Mouse (Mus musculus): ENCODE measurements at regions not wholly inside any gene's neighbourhood (a gene's known extent, or its start where the extent isn't known, plus 50 kb on each side); places are given as distances from the start of the nearest gene placed in this dataset.

DNA sequence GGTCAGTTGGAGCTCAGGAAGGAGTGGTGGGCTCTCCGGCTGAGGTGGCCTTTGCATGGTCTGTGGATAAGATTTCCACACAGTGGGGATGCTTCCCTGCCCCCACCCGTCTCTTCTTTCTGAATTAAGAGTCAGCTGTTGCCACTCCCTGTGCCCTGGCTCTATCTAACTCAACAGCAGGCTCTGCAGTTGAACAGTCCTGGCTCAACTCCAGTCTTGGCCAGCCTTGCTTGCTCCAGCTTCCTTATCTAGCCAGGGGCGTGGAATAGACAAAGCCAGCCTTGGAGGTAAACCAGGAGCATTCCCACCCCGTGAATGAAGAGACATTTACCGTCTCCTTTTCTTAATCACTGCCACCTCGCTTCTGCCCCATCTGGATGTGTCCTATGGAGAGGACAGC, 89.7 kb downstream of the Mn1 start:
- 25% methylated on average over 6 of the region's 6 CpGs for WGBS
- no peak overlapping the region for H3K4me3 ChIP-seq
- no peak for DNase-seq (ENCODE audit: low spot score)
- peaks cover 46% of the 10 kb centered on the region for H3K4me1 ChIP-seq
- H3K9me3 ChIP-seq, result no peaks in the 10 kb centered on the region
- peak overlapping the region; percentile 79 for H3K27ac ChIP-seq
- no peaks in the 10 kb centered on the region for H3K36me3 ChIP-seq
- peaks cover 24% of the 10 kb centered on the region for H3K27me3 ChIP-seq (ENCODE audit: insufficient read depth, poor library complexity, severe bottlenecking)

DNA sequence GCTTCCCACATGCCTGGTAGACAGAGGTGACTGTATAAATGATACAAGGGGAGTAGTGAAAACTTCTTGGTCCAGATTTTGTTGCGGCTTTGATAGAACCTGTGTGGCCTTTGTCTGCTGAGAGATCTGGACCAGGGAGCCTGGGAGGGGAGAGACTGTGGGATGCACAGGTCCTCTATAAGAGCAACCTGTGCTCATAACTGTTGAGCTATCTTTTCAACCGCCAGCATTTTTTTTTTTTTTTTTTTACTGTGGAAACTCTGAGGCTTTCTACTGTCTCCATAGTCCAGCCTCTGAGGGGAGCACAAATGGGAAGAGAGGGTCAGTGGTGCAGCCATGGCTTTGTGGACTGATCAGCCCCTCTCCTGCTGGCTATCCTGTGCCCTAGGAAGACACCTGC, 90.2 kb downstream of the Mn1 start:
- Histone ChIP-seq H3K27me3 (ENCODE audit: insufficient read depth, poor library complexity, severe bottlenecking) (peaks cover 24% of the 10 kb centered on the region), H3K4me1 (peaks cover 48% of the 10 kb centered on the region), H3K4me3 (no peak overlapping the region), H3K36me3 (no peaks in the 10 kb centered on the region), H3K27ac (peak overlapping the region; percentile 79), H3K9me3 (no peaks in the 10 kb centered on the region)
- 80% methylated on average over 2 of the region's 2 CpGs for WGBS
- DNase-seq (ENCODE audit: low spot score), result no peak

GRCm38 (mm10) chr5:111509014-111509561, 91.9 kb downstream of the Mn1 start:
- DNase-seq (ENCODE audit: low spot score), result peak; percentile 82
- Histone ChIP-seq H3K27me3 (ENCODE audit: insufficient read depth, poor library complexity, severe bottlenecking) (peaks cover 36% of the 10 kb centered on the region), H3K36me3 (no peaks in the 10 kb centered on the region), H3K4me3 (peak overlapping the region; percentile 49), H3K4me1 (peaks cover 62% of the 10 kb centered on the region), H3K27ac (peak overlapping the region; percentile 82), H3K9me3 (no peaks in the 10 kb centered on the region)
- WGBS, result 1% methylated on average over 21 of the region's 21 CpGs

GRCm38 (mm10) chr5:111509575-111510057, 92.5 kb downstream of the Mn1 start:
- WGBS, result 5% methylated on average over 9 of the region's 9 CpGs
- DNase-seq (ENCODE audit: low spot score), result no peak
- H3K27me3 ChIP-seq (ENCODE audit: insufficient read depth, poor library complexity, severe bottlenecking), result peaks cover 32% of the 10 kb centered on the region
- H3K27ac ChIP-seq, result peak overlapping the region; percentile 82
- peaks cover 65% of the 10 kb centered on the region for H3K4me1 ChIP-seq
- no peaks in the 10 kb centered on the region for H3K36me3 ChIP-seq
- H3K4me3 ChIP-seq, result peak overlapping the region; percentile 49
- H3K9me3 ChIP-seq, result no peaks in the 10 kb centered on the region

GRCm38 (mm10) chr5:111510183-111510878, 93.2 kb downstream of the Mn1 start:
- H3K4me1 ChIP-seq, result peaks cover 65% of the 10 kb centered on the region
- no peak for DNase-seq (ENCODE audit: low spot score)
- no peaks in the 10 kb centered on the region for H3K36me3 ChIP-seq
- 55% methylated on average over 5 of the region's 5 CpGs for WGBS
- peak overlapping the region; percentile 49; the same call in 1 of the 2 replicates for H3K4me3 ChIP-seq
- H3K9me3 ChIP-seq, result no peaks in the 10 kb centered on the region
- H3K27me3 ChIP-seq (ENCODE audit: insufficient read depth, poor library complexity, severe bottlenecking), result peaks cover 30% of the 10 kb centered on the region
- peak overlapping the region; percentile 82 for H3K27ac ChIP-seq

DNA sequence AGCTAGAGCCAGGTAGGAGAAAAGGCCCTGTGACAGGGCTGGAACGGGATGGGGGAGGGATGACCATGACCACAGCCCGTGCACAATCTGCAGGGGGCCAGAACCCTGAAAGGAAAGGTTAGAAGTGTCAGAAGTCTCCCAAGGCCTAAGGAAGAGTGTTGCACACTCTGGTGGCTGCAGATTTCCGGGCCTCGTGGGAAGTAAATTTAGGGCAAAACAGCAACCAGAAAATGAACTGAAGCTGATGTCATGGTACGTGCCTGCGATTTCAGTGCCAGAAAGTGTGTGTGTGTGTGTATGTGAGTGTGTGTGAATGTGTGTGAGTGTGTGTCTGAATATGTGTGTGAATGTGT, 93.7 kb downstream of the Mn1 start:
- H3K27me3 ChIP-seq (ENCODE audit: insufficient read depth, poor library complexity, severe bottlenecking), result peaks cover 36% of the 10 kb centered on the region
- peaks cover 64% of the 10 kb centered on the region for H3K4me1 ChIP-seq
- H3K27ac ChIP-seq, result peak overlapping the region; percentile 59
- DNase-seq (ENCODE audit: low spot score), result no peak
- H3K4me3 ChIP-seq, result no peak overlapping the region
- 76% methylated on average over 6 of the region's 6 CpGs for WGBS
- no peaks in the 10 kb centered on the region for H3K36me3 ChIP-seq
- H3K9me3 ChIP-seq, result no peaks in the 10 kb centered on the region

- H3K27me3 ChIP-seq (ENCODE audit: insufficient read depth, poor library complexity, severe bottlenecking), result peaks cover 37% of the 10 kb centered on the region
- H3K4me1 ChIP-seq, result peaks cover 52% of the 10 kb centered on the region
- no peak for DNase-seq (ENCODE audit: low spot score)
- no peaks in the 10 kb centered on the region for H3K36me3 ChIP-seq
- 45% methylated on average over 10 of the region's 10 CpGs for WGBS
- H3K4me3 ChIP-seq, result no peak overlapping the region
- H3K27ac ChIP-seq, result 0 out of 2 replicates have a peak overlapping the region, but pooled peaks have one; percentile 14
- H3K9me3 ChIP-seq, result no peaks in the 10 kb centered on the region
Observed at GRCm38 (mm10) chr5:111511982-111512381, 94.8 kb downstream of the Mn1 start.

DNA sequence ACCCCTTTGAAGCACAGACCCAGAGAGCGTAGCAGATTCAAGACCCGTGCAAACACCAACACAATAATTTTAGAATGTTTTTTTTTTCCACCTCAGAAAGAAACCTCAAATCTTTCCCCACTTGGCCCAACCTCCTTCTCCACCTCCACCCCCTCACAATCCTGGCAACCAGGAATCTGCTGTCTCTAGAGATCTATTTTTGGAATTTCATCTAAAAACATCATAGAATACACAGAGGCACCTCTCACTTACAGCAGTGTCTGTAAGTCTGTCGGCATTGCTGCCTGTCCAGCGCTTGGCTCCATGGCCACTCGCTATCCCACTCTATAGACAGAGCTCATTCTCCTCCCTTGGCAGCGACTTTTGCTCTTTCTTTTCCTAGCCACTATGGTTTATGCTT, 96.8 kb downstream of the Mn1 start:
- Histone ChIP-seq H3K9me3 (no peaks in the 10 kb centered on the region), H3K4me1 (peaks cover 43% of the 10 kb centered on the region), H3K4me3 (no peak overlapping the region), H3K36me3 (no peaks in the 10 kb centered on the region), H3K27me3 (ENCODE audit: insufficient read depth, poor library complexity, severe bottlenecking) (peaks cover 37% of the 10 kb centered on the region), H3K27ac (peak overlapping the region; percentile 33; the same call in 1 of the 2 replicates)
- 73% methylated on average over 6 of the region's 6 CpGs for WGBS
- no peak for DNase-seq (ENCODE audit: low spot score)

GRCm38 (mm10) chr5:111519059-111519458, 101.9 kb downstream of the Mn1 start:
- H3K27ac ChIP-seq, result peak overlapping the region; percentile 74; the same call in 1 of the 2 replicates
- H3K4me3 ChIP-seq, result peak overlapping the region; percentile 16; the same call in 1 of the 2 replicates
- no peak for DNase-seq (ENCODE audit: low spot score)
- peaks cover 34% of the 10 kb centered on the region for H3K4me1 ChIP-seq
- no peaks in the 10 kb centered on the region for H3K9me3 ChIP-seq
- WGBS, result 70% methylated on average over 3 of the region's 3 CpGs
- H3K27me3 ChIP-seq (ENCODE audit: insufficient read depth, poor library complexity, severe bottlenecking), result peaks cover 10% of the 10 kb centered on the region
- H3K36me3 ChIP-seq, result no peaks in the 10 kb centered on the region

DNA sequence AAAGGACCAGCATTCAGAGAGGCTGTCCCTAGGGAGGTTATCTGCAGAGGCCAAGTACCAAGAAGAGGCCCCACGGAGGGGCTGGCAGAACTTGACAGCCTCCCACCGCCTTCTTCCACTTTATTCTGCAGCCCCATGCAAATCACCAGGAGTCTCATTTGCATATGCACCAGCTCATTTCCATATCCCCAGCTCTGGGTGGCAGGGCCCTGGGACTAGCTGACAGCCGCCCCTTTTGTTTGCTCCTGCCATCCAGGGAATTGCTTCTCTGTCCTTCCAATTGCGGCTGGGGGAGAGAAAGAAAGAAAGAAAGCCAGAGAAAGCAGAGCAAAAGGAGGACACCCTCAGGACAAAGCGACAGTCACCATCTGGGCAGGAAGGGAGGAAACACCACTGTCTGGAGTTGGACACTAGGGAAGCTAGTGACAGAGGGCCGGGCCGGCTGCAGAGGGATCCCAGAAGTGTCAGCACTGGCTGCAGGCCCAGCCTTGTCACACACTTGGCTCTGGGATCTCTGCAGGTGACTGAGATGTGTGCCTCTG, 102.4 kb downstream of the Mn1 start:
- Histone ChIP-seq H3K4me1 (peaks cover 31% of the 10 kb centered on the region), H3K27me3 (ENCODE audit: insufficient read depth, poor library complexity, severe bottlenecking) (peaks cover 15% of the 10 kb centered on the region), H3K9me3 (no peaks in the 10 kb centered on the region), H3K27ac (peak overlapping the region; percentile 74), H3K36me3 (no peaks in the 10 kb centered on the region), H3K4me3 (peak overlapping the region; percentile 16; the same call in 1 of the 2 replicates)
- 9% methylated on average over 7 of the region's 7 CpGs for WGBS
- DNase-seq (ENCODE audit: low spot score), result peak; percentile 86

GRCm38 (mm10) chr5:111521866-111522265, 104.7 kb downstream of the Mn1 start:
- 46% methylated on average over 2 of the region's 2 CpGs for WGBS
- H3K27ac ChIP-seq, result peak overlapping the region; percentile 57; the same call in 1 of the 2 replicates
- H3K27me3 ChIP-seq (ENCODE audit: insufficient read depth, poor library complexity, severe bottlenecking), result peaks cover 24% of the 10 kb centered on the region
- peaks cover 31% of the 10 kb centered on the region for H3K4me1 ChIP-seq
- H3K4me3 ChIP-seq, result no peak overlapping the region
- DNase-seq (ENCODE audit: low spot score), result no peak
- no peaks in the 10 kb centered on the region for H3K9me3 ChIP-seq
- H3K36me3 ChIP-seq, result no peaks in the 10 kb centered on the region

GRCm38 (mm10) chr5:111522586-111522985, 105.4 kb downstream of the Mn1 start:
- no peaks in the 10 kb centered on the region for H3K36me3 ChIP-seq
- no peak for DNase-seq (ENCODE audit: low spot score)
- H3K9me3 ChIP-seq, result no peaks in the 10 kb centered on the region
- no peak overlapping the region for H3K4me3 ChIP-seq
- peaks cover 33% of the 10 kb centered on the region for H3K4me1 ChIP-seq
- WGBS, result 38% methylated on average over 7 of the region's 7 CpGs
- H3K27ac ChIP-seq, result peak overlapping the region; percentile 57
- peaks cover 31% of the 10 kb centered on the region for H3K27me3 ChIP-seq (ENCODE audit: insufficient read depth, poor library complexity, severe bottlenecking)

- Histone ChIP-seq H3K27me3 (ENCODE audit: insufficient read depth, poor library complexity, severe bottlenecking) (peaks cover 65% of the 10 kb centered on the region), H3K9me3 (no peaks in the 10 kb centered on the region), H3K36me3 (no peaks in the 10 kb centered on the region), H3K27ac (peak overlapping the region; percentile 53; the same call in 1 of the 2 replicates), H3K4me1 (peaks cover 53% of the 10 kb centered on the region), H3K4me3 (no peak overlapping the region)
- no peak for DNase-seq (ENCODE audit: low spot score)
- WGBS, result 81% methylated on average over 10 of the region's 10 CpGs
Observed at GRCm38 (mm10) chr5:111527741-111528140, 110.6 kb downstream of the Mn1 start.
